14 mouse cellular contexts compared by ENCODE assay signal in genomic region chr9:66990046-66990445, GRCm38 (mm10). TPM values are rescaled to one million over a fixed set of nuclear protein-coding genes. Genes with fewer than 3 reads are reported as not detected.
DNase-seq lines count a peak whose midpoint lies in the region; ATAC-seq and TF ChIP-seq lines count a peak whose summit lies in the region.
"Had no signal": no experiment of that assay in that cellular context is flagged by ENCODE, and none has a peak within 500 bp of the region (broad histone marks: within the 10 kb centered on the region; RNA-seq: fewer than 3 reads in every experiment).

No protein-coding gene starts in this region.

- H3K4me1 ChIP-seq in kidney, postnatal 0 days (replicated peaks; ENCODE audit: insufficient read depth, low read length), result peaks cover 17% of the 10 kb centered on the region
- peaks cover 19% of the 10 kb centered on the region for H3K4me1 ChIP-seq in embryonic fibroblast, embryonic 13.5 days (ENCODE audit: control insufficient read depth, insufficient read depth, low read length)
- no peaks in the 10 kb centered on the region for H3K4me1 ChIP-seq in midbrain, embryonic 11.5 days (ENCODE audit: control insufficient read depth, insufficient read depth, low read length)
- H3K4me1 ChIP-seq in forebrain, embryonic 14.5 days (ENCODE audit: control insufficient read depth, insufficient read depth, low read length), result no peaks in the 10 kb centered on the region

- H3K27ac ChIP-seq in kidney, postnatal 0 days, result peak overlapping the region; percentile 92
- H3K27ac ChIP-seq in embryonic fibroblast, embryonic 13.5 days (ENCODE audit: insufficient read depth, low read length), result peak overlapping the region; percentile 100
- H3K27ac ChIP-seq in midbrain, embryonic 11.5 days (ENCODE audit: low read depth, low read length), result no peak overlapping the region
- no peak overlapping the region for H3K27ac ChIP-seq in forebrain, embryonic 14.5 days (ENCODE audit: low read depth, low read length)
- H3K27ac ChIP-seq: heart, adult 2 months; hindbrain, postnatal 0 days; neural tube, embryonic 12.5 days had no signal

- TF ChIP-seq POLR2A in embryonic fibroblast, embryonic 13.5 days (IDR thresholded peaks at IDR 0.05; ENCODE audit: low read depth, low read length), result no peak

- no peaks in the 10 kb centered on the region for H3K9me3 ChIP-seq in kidney, postnatal 0 days (replicated peaks; ENCODE audit: low read length)
- H3K9me3 ChIP-seq in midbrain, embryonic 11.5 days (ENCODE audit: control insufficient read depth, low read length), result no peaks in the 10 kb centered on the region
- H3K9me3 ChIP-seq in forebrain, embryonic 14.5 days (replicated peaks; ENCODE audit: control insufficient read depth, low read length), result no peaks in the 10 kb centered on the region
- H3K9me3 ChIP-seq: neural tube, embryonic 12.5 days had no signal

- no peak for TF ChIP-seq CTCF in kidney, postnatal 0 days (IDR thresholded peaks at IDR 0.05; ENCODE audit: low read depth)
- no peak for TF ChIP-seq CTCF in embryonic fibroblast, embryonic 13.5 days (IDR thresholded peaks at IDR 0.05; ENCODE audit: borderline replicate concordance, insufficient read depth, low read length)

- WGBS in kidney, postnatal 0 days, result 76% methylated on average over 5 of the region's 5 CpGs
- WGBS in midbrain, embryonic 11.5 days, result 98% methylated on average over 5 of the region's 5 CpGs
- WGBS in forebrain, embryonic 14.5 days, result 94% methylated on average over 5 of the region's 5 CpGs

- H3K9ac ChIP-seq in kidney, postnatal 0 days (ENCODE audit: low read depth, low read length), result no peak overlapping the region
- no peak overlapping the region for H3K9ac ChIP-seq in midbrain, embryonic 11.5 days (ENCODE audit: low read length)
- H3K9ac ChIP-seq in forebrain, embryonic 14.5 days (ENCODE audit: low read length), result no peak overlapping the region
- H3K9ac ChIP-seq: neural tube, embryonic 12.5 days had no signal

- no peak for ATAC-seq in kidney, postnatal 0 days (replicated peaks; ENCODE audit: low FRiP score, low read depth)
- ATAC-seq in midbrain, embryonic 11.5 days (ENCODE audit: low FRiP score), result no peak
- ATAC-seq in forebrain, embryonic 14.5 days, result no peak
- ATAC-seq: hindbrain, postnatal 0 days had no signal

- no peak for DNase-seq in kidney, postnatal 0 days (ENCODE audit: low spot score)
- no peak for DNase-seq in kidney, postnatal 10 days
- peak; percentile 66 for DNase-seq in CD4-positive, CD25-positive, alpha-beta regulatory T cell, adult 2 months (ENCODE audit: low read depth, low spot score)
- peak; percentile 23 for DNase-seq in splenic B cell, adult 2 months (ENCODE audit: low read depth, low spot score)
- DNase-seq in layer of hippocampus, postnatal 10 days (ENCODE audit: low spot score in 2 of 2), result no peak
- DNase-seq in midbrain, embryonic 11.5 days (ENCODE audit: low spot score, missing footprints), result no peak
- DNase-seq in forebrain, embryonic 14.5 days (ENCODE audit: low spot score), result no peak
- DNase-seq: cerebellum, adult 11 months; heart, adult 2 months; heart, postnatal 14 days; midbrain, embryonic 14.5 days had no signal

- no peaks in the 10 kb centered on the region for H3K36me3 ChIP-seq in kidney, postnatal 0 days (ENCODE audit: insufficient read depth, low read length)
- H3K36me3 ChIP-seq in splenic B cell, adult 2 months (ENCODE audit: control insufficient read depth, insufficient read depth, low read length, poor library complexity, severe bottlenecking), result no peaks in the 10 kb centered on the region
- no peaks in the 10 kb centered on the region for H3K36me3 ChIP-seq in midbrain, embryonic 11.5 days (ENCODE audit: control insufficient read depth, insufficient read depth, low read length)
- no peaks in the 10 kb centered on the region for H3K36me3 ChIP-seq in forebrain, embryonic 14.5 days (ENCODE audit: control insufficient read depth, insufficient read depth, low read length)
- H3K36me3 ChIP-seq: neural tube, embryonic 12.5 days had no signal

- H3K4me3 ChIP-seq in kidney, postnatal 0 days (replicated peaks; ENCODE audit: low read depth, low read length), result no peak overlapping the region
- H3K4me3 ChIP-seq in embryonic fibroblast, embryonic 13.5 days (ENCODE audit: insufficient read depth, low read length), result no peak overlapping the region
- H3K4me3 ChIP-seq in midbrain, embryonic 11.5 days (ENCODE audit: low read depth, low read length), result no peak overlapping the region
- H3K4me3 ChIP-seq in forebrain, embryonic 14.5 days (ENCODE audit: low read depth, low read length), result no peak overlapping the region
- H3K4me3 ChIP-seq: heart, adult 2 months; neural tube, embryonic 12.5 days had no signal

- H3K4me2 ChIP-seq in kidney, postnatal 0 days (ENCODE audit: low read length), result no peak overlapping the region
- no peak overlapping the region for H3K4me2 ChIP-seq in midbrain, embryonic 11.5 days
- no peak overlapping the region for H3K4me2 ChIP-seq in forebrain, embryonic 14.5 days (ENCODE audit: low read length)
- H3K4me2 ChIP-seq: neural tube, embryonic 12.5 days had no signal

- no peaks in the 10 kb centered on the region for H3K27me3 ChIP-seq in kidney, postnatal 0 days (ENCODE audit: insufficient read depth, low read length)
- no peaks in the 10 kb centered on the region for H3K27me3 ChIP-seq in splenic B cell, adult 2 months (ENCODE audit: control insufficient read depth, insufficient read depth, low read length, poor library complexity, severe bottlenecking)
- H3K27me3 ChIP-seq in midbrain, embryonic 11.5 days (ENCODE audit: control insufficient read depth, insufficient read depth, low read length), result no peaks in the 10 kb centered on the region
- H3K27me3 ChIP-seq in forebrain, embryonic 14.5 days (replicated peaks; ENCODE audit: control insufficient read depth, insufficient read depth, low read length), result no peaks in the 10 kb centered on the region
- H3K27me3 ChIP-seq: neural tube, embryonic 12.5 days had no signal

RNA-seq across cellular contexts. Expression of gene Lactb, which starts 14.8 kb away (rescaled TPM):
- polyA plus RNA-seq in kidney, postnatal 0 days (2015; fragmentation: Nextera tagmentation; extraction: Ambion mirVana), result 29.2 and 33.6 TPM in 2 replicates
- 15.4 and 21.9 TPM in 2 replicates for polyA plus RNA-seq in embryonic fibroblast, embryonic 13.5 days (2011; ENCODE audit: insufficient read length, low read depth, missing spikeins)
- 10 to 100 TPM; 15.8 to 16.3 TPM for total RNA-seq in layer of hippocampus, postnatal 10 days (2021)
- polyA plus RNA-seq in midbrain, embryonic 11.5 days (2014; fragmentation: Nextera tagmentation; extraction: Ambion mirVana), result 11.7 and 12.6 TPM in 2 replicates
- polyA plus RNA-seq in forebrain, embryonic 14.5 days (2014; fragmentation: Nextera tagmentation; extraction: Ambion mirVana), result 9.8 and 10.2 TPM in 2 replicates

RNA-seq across cellular contexts. Expression of gene Rps27l, which starts 44.2 kb away (rescaled TPM):
- polyA plus RNA-seq in kidney, postnatal 0 days (2015; fragmentation: Nextera tagmentation; extraction: Ambion mirVana), result 811 and 895 TPM in 2 replicates
- polyA plus RNA-seq in embryonic fibroblast, embryonic 13.5 days (2011; ENCODE audit: insufficient read length, low read depth, missing spikeins), result 664 and 850 TPM in 2 replicates
- 10 to 100 TPM; 45.4 to 52.1 TPM for total RNA-seq in layer of hippocampus, postnatal 10 days (2021)
- 612 and 702 TPM in 2 replicates for polyA plus RNA-seq in midbrain, embryonic 11.5 days (2014; fragmentation: Nextera tagmentation; extraction: Ambion mirVana)
- 357 and 434 TPM in 2 replicates for polyA plus RNA-seq in forebrain, embryonic 14.5 days (2014; fragmentation: Nextera tagmentation; extraction: Ambion mirVana)

RNA-seq across cellular contexts. Expression of gene Tpm1, which starts 59.2 kb away (rescaled TPM):
- 577 and 637 TPM in 2 replicates for polyA plus RNA-seq in kidney, postnatal 0 days (2015; fragmentation: Nextera tagmentation; extraction: Ambion mirVana)
- 2,470 and 3,105 TPM in 2 replicates for polyA plus RNA-seq in embryonic fibroblast, embryonic 13.5 days (2011; ENCODE audit: insufficient read length, low read depth, missing spikeins)
- 100 to 1,000 TPM; 195 to 211 TPM for total RNA-seq in layer of hippocampus, postnatal 10 days (2021)
- 298 and 333 TPM in 2 replicates for polyA plus RNA-seq in midbrain, embryonic 11.5 days (2014; fragmentation: Nextera tagmentation; extraction: Ambion mirVana)
- 104 and 126 TPM in 2 replicates for polyA plus RNA-seq in forebrain, embryonic 14.5 days (2014; fragmentation: Nextera tagmentation; extraction: Ambion mirVana)

Comparison
In these comparisons a context has a peak if more than half of its experiments do, and no peak if none do; other contexts are left out.
1. DNase-seq: peak in CD4-positive, CD25-positive, alpha-beta regulatory T cell, adult 2 months (single experiment) and splenic B cell, adult 2 months (single experiment); none in kidney, postnatal 0 days (single experiment), kidney, postnatal 10 days (single experiment), layer of hippocampus, postnatal 10 days (0 of 2), midbrain, embryonic 11.5 days (single experiment) and forebrain, embryonic 14.5 days (single experiment).
2. H3K27ac ChIP-seq: peak in kidney, postnatal 0 days (single experiment) and embryonic fibroblast, embryonic 13.5 days (single experiment); none in midbrain, embryonic 11.5 days (single experiment) and forebrain, embryonic 14.5 days (single experiment).